Mouse (Mus musculus) limb, embryonic 11.5 days (tissue): Measurements from ENCODE around the gene Slc38a7. TPM values are rescaled to one million over a fixed set of nuclear protein-coding genes. Genes with fewer than 3 reads are reported as not detected.

ENCODE experiments used
- ATAC-seq: fragments of 200-750 bp; cut with Nextera tagmentation; 2 replicates; pipeline ENCODE4 v1.8.0; 2017; ENCODE audit warnings: low read depth; ENCODE audit not compliant: insufficient number of reproducible peaks, low FRiP score, low TSS enrichment
- DNase-seq: peaks from one replicate; pipeline ENCODE4 v3.0.0-alpha.2; 2015; ENCODE audit warnings: low spot score
- H3K27ac ChIP-seq: fragments of 300-500 bp; sonication (generic); replicated peaks from 2 replicates; pipeline ENCODE4 v1.5.1; 2014; ENCODE audit warnings: low read depth, mild to moderate bottlenecking, low read length
- H3K27me3 ChIP-seq: fragments of 300-500 bp; sonication (generic); 2 replicates; pipeline ENCODE4 v1.6.1; 2014; ENCODE audit warnings: mild to moderate bottlenecking, low read length, mixed read lengths; ENCODE audit not compliant: control insufficient read depth, insufficient read depth
- H3K36me3 ChIP-seq: fragments of 300-500 bp; sonication (generic); 2 replicates; pipeline ENCODE4 v1.6.1; 2014; ENCODE audit warnings: mild to moderate bottlenecking, low read length, moderate library complexity, mixed read lengths; ENCODE audit not compliant: control insufficient read depth, insufficient read depth
- H3K4me1 ChIP-seq: fragments of 300-500 bp; sonication (generic); 2 replicates; pipeline ENCODE4 v1.6.1; 2014; ENCODE audit warnings: low read length, mixed read lengths; ENCODE audit not compliant: control insufficient read depth, insufficient read depth
- H3K4me2 ChIP-seq: fragments of 300-500 bp; sonication (generic); 2 replicates; pipeline ENCODE4 v1.6.1; 2014; ENCODE audit warnings: low read depth, mild to moderate bottlenecking, moderate library complexity; ENCODE audit not compliant: severe bottlenecking
- H3K4me3 ChIP-seq: fragments of 300-500 bp; sonication (generic); 2 replicates; pipeline ENCODE4 v1.5.1; 2014; ENCODE audit warnings: low read depth, low read length
- H3K9ac ChIP-seq: fragments of 300-500 bp; sonication (generic); 2 replicates; pipeline ENCODE4 v1.6.1; 2014; ENCODE audit warnings: mild to moderate bottlenecking, low read length
- H3K9me3 ChIP-seq: fragments of 300-500 bp; sonication (generic); 2 replicates; pipeline ENCODE4 v1.6.1; 2016; ENCODE audit warnings: low read length; ENCODE audit not compliant: control insufficient read depth
- WGBS: fragments of 180-500 bp; shearing (Covaris S2); extraction: QIAGEN DNeasy Blood & Tissue Kit; methylation state at CpG from one replicate; pipeline ENCODE4 v1.1.7; 2014; 5-methylcytosine and 5-hydroxymethylcytosine counted together
- polyA plus RNA-seq: library from polyadenylated mRNA; unstranded; fragments of >200 nt; fragmentation: Nextera tagmentation; extraction: Ambion mirVana; gene quantifications from 2 replicates; pipeline ENCODE4 v1.2.1, GENCODE M21; 2014

The Slc38a7 gene
- polyA plus RNA-seq, 1 experiment from 2014 or later: 13.8 TPM

DNA sequence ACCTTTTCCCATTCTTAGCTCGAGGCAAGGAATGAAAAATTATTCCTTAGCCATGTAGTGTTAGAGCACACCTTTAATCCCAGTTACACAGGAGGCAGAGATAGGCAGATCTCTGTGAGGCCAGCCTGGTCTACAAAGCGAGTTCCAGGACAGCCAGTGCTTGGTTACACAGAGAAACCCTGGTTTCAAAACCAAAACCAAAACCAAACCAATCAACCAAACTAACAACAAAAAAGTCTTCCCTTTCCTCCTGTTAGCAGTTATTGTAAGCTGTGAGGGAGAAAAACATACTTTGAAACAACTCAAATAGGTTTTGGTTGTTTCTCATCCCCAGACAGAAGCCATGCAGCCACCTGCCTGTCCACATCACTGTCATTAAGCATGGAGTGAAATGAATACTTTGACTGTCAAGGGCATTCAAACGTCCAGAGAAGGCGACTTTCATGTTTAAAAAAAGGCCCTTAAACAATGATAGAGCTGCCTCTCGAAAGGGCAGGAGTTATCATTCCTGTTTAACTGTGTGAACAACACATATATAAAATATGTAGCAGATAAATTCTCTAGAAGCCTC, 32.0 kb upstream of the Slc38a7 start:
- Histone ChIP-seq H3K9ac (no peak overlapping the region), H3K4me2 (no peak overlapping the region), H3K9me3 (no peaks in the 10 kb centered on the region), H3K27ac (no peak overlapping the region), H3K4me3 (no peak overlapping the region), H3K36me3 (no peaks in the 10 kb centered on the region), H3K27me3 (no peaks in the 10 kb centered on the region), H3K4me1 (0 out of 2 replicates have a peak, but pooled peaks cover 3% of the 10 kb centered on the region)
- ATAC-seq (no peak), DNase-seq (no peak)
- WGBS: 83% methylated on average over 5 of the region's 5 CpGs

GRCm38 (mm10) chr8:95884491-95884890, 31.2 kb upstream of the Slc38a7 start:
- Histone ChIP-seq H3K4me1 (0 out of 2 replicates have a peak, but pooled peaks cover 3% of the 10 kb centered on the region), H3K36me3 (no peaks in the 10 kb centered on the region), H3K9ac (no peak overlapping the region), H3K9me3 (no peaks in the 10 kb centered on the region), H3K4me2 (no peak overlapping the region), H3K27ac (no peak overlapping the region), H3K27me3 (no peaks in the 10 kb centered on the region), H3K4me3 (no peak overlapping the region)
- WGBS: 82% methylated on average over 12 of the region's 12 CpGs
- DNase-seq (no peak), ATAC-seq (no peak)

DNA sequence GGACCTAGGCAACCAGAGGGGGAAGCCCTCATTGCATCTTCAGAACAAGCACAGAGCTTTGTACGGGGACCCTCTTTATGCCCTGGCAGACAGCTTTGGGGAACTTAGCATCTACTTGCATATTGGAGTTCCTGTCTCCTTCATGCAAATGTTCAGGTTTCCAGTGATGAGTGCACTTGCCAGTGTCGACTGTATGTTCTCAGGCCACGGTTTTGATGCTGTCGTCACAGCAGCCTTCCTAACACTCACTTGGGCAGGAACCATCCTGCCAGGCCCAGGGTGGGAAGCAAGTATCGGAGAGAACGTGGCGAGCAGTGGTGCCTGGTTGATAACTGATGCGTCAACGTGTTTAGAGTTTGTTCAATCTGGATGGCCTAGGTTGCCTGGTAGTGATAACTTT, 28.9 kb upstream of the Slc38a7 start:
- H3K4me1 ChIP-seq: 0 out of 2 replicates have a peak, but pooled peaks cover 3% of the 10 kb centered on the region
- WGBS: 92% methylated on average over 9 of the region's 9 CpGs
- H3K4me3 ChIP-seq: no peak overlapping the region
- no peak overlapping the region for H3K9ac ChIP-seq
- no peaks in the 10 kb centered on the region for H3K27me3 ChIP-seq
- DNase-seq (no peak), ATAC-seq (no peak)
- no peak overlapping the region for H3K4me2 ChIP-seq
- H3K27ac ChIP-seq: no peak overlapping the region
- H3K36me3 ChIP-seq: peaks cover 2% of the 10 kb centered on the region
- no peaks in the 10 kb centered on the region for H3K9me3 ChIP-seq

GRCm38 (mm10) chr8:95881576-95881975, 28.2 kb upstream of the Slc38a7 start:
- H3K4me2 ChIP-seq: 0 out of 2 replicates have a peak overlapping the region, but pooled peaks have one; percentile 1
- H3K4me1 ChIP-seq: no peaks in the 10 kb centered on the region
- peaks cover 8% of the 10 kb centered on the region for H3K36me3 ChIP-seq
- 85% methylated on average over 3 of the region's 3 CpGs for WGBS
- no peak overlapping the region for H3K27ac ChIP-seq
- H3K9me3 ChIP-seq: no peaks in the 10 kb centered on the region
- H3K4me3 ChIP-seq: no peak overlapping the region
- no peaks in the 10 kb centered on the region for H3K27me3 ChIP-seq
- DNase-seq: no peak
- no peak for ATAC-seq
- H3K9ac ChIP-seq: no peak overlapping the region

DNA sequence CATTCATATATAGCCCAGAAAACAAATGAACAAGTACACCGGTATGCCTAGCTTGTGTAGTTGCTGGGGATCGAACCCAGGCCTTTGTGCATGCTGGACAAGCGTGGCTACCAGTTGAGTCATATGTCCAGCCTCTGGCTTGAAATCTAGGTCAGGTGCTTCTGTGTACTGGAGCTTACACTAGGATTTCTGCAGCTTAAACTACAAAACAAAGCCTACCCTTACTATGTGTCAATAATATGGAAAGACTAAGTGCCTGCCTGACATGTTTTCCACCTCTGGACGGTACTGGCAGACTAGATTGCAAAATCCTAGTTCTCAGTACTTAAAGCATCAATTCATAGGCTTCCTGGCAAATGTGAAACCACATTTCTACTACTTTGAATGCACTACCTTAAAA, 26.5 kb upstream of the Slc38a7 start:
- Histone ChIP-seq H3K4me1 (no peaks in the 10 kb centered on the region), H3K9ac (no peak overlapping the region), H3K36me3 (peaks cover 19% of the 10 kb centered on the region), H3K27me3 (no peaks in the 10 kb centered on the region), H3K4me2 (no peak overlapping the region), H3K27ac (no peak overlapping the region), H3K4me3 (no peak overlapping the region), H3K9me3 (no peaks in the 10 kb centered on the region)
- no peak for DNase-seq
- WGBS: 93% methylated on average over 4 of the region's 4 CpGs
- ATAC-seq: no peak

DNA sequence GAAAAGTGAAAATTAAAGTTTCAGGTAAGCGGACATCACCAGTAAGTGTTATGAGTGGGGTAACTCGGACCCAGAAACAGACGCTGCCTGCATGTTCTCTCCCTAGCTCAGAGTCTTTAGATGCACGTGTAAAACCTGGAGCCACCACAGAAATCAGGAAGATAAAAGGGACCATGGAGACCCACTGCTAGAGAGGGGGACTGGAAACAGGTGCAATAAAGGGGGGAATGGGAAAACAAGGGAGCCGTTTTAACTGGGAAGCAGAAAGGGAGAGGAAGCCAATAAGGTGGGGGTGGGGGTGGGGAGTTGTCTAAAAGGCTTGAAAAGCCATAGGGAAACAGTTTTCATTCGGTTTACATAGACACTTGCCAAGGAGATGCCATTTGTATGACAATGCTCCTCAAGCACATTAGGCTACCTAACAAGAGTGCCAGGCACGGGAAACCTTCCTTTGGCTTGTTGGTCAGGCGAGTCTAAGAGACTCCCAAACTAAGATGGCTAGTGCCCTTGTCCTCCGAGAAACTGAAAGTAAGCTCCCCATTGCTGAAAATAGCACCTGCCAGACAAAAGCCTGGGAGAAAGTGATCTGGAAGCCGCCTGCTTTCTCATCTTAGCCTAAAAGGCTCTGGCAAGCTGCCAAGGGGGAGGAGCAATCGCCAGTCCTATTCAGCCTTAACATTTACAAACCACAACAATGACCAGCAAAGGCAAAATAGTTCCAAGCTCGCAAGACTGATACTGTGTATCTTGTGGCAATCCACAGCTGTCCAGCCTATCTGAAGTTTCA, 25.0 kb upstream of the Slc38a7 start:
- no peaks in the 10 kb centered on the region for H3K4me1 ChIP-seq
- ATAC-seq (no peak), DNase-seq (peak; percentile 32)
- peaks cover 22% of the 10 kb centered on the region for H3K36me3 ChIP-seq
- no peak overlapping the region for H3K4me3 ChIP-seq
- no peak overlapping the region for H3K27ac ChIP-seq
- no peak overlapping the region for H3K4me2 ChIP-seq
- no peak overlapping the region for H3K9ac ChIP-seq
- no peaks in the 10 kb centered on the region for H3K9me3 ChIP-seq
- H3K27me3 ChIP-seq: no peaks in the 10 kb centered on the region
- WGBS: 68% methylated on average over 12 of the region's 12 CpGs

DNA sequence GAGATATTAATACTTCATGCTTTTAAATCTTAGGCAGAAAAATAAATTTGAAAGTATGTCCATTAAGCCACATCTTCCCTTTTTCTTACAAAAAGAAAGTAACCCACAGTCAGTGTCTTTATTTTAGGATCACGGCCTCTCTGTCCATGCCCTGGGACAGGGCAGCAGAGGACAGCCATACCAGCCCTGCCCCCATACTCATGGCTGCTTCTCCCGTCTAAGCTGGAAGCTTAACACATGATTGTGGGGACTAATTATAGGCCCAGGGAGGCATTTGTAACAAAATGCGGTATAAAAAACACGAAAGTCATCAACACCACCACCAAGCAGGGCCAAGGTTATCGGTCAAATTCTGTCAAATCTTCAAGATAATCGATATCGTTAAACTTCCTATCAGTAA, 21.9 kb upstream of the Slc38a7 start:
- Histone ChIP-seq H3K4me2 (no peak overlapping the region), H3K4me3 (no peak overlapping the region), H3K9ac (no peak overlapping the region), H3K36me3 (peaks cover 27% of the 10 kb centered on the region), H3K27ac (no peak overlapping the region), H3K27me3 (no peaks in the 10 kb centered on the region), H3K4me1 (no peaks in the 10 kb centered on the region), H3K9me3 (no peaks in the 10 kb centered on the region)
- no peak for DNase-seq
- ATAC-seq: no peak
- 93% methylated on average over 7 of the region's 7 CpGs for WGBS

- 94% methylated on average over 16 of the region's 16 CpGs for WGBS
- ATAC-seq (no peak), DNase-seq (no peak)
- Histone ChIP-seq H3K4me1 (no peaks in the 10 kb centered on the region), H3K9me3 (no peaks in the 10 kb centered on the region), H3K9ac (no peak overlapping the region), H3K27ac (no peak overlapping the region), H3K27me3 (no peaks in the 10 kb centered on the region), H3K4me2 (no peak overlapping the region), H3K4me3 (no peak overlapping the region), H3K36me3 (peaks cover 27% of the 10 kb centered on the region; the same call in 1 of the 2 replicates)
Measured at GRCm38 (mm10) chr8:95871690-95872089, 18.4 kb upstream of the Slc38a7 start.
